In the genomic region with DNA sequence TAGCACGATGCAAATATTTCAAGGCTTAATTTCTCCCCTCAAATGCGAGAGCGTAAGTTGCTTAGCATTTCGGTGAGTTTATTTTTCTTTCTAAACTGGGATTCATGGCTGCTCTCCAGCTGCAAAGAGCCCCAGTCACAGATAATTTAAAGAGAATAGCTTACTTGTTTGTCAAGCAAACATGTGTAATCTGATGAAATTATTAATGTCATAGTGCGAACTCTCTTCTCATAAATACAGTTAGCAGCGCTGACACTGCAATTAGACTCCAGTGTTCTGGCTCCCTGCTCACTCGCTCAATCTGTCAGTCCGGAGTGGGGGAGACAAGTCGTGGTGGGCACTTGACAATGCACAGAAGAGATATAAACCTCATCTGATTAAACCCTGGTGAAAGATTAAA, we compare ENCODE assay signal across 15 mouse cellular contexts.
A peak's percentile ranks its signal among the peaks of the same experiment; 100 is the strongest.
DNase-seq lines count a peak whose midpoint lies in the region; ATAC-seq and TF ChIP-seq lines count a peak whose summit lies in the region.
"Had no signal": no experiment of that assay in that cellular context is flagged by ENCODE, and none has a peak within 500 bp of the region (broad histone marks: within the 10 kb centered on the region; RNA-seq: fewer than 3 reads in every experiment).

No protein-coding gene starts in this region.

- intact Hi-C loops in gastrocnemius, adult 2 months (cut with DNase I), result no loop called here

- no peaks in the 10 kb centered on the region for H3K27me3 ChIP-seq in kidney, adult 2 months (replicated peaks; ENCODE audit: control insufficient read depth, insufficient read depth, low read length)
- no peaks in the 10 kb centered on the region for H3K27me3 ChIP-seq in lung, embryonic 16.5 days (ENCODE audit: control insufficient read depth, insufficient read depth, low read depth, low read length)
- no peaks in the 10 kb centered on the region for H3K27me3 ChIP-seq in stomach, embryonic 14.5 days (ENCODE audit: control insufficient read depth, insufficient read depth, low read length)
- H3K27me3 ChIP-seq: forebrain, embryonic 15.5 days; liver, embryonic 15.5 days had no signal

- no peaks in the 10 kb centered on the region for H3K36me3 ChIP-seq in kidney, adult 2 months (ENCODE audit: control insufficient read depth, insufficient read depth, low read length)
- H3K36me3 ChIP-seq in lung, embryonic 16.5 days (ENCODE audit: control insufficient read depth, insufficient read depth, low read length), result no peaks in the 10 kb centered on the region
- no peaks in the 10 kb centered on the region for H3K36me3 ChIP-seq in stomach, embryonic 14.5 days (ENCODE audit: control insufficient read depth, insufficient read depth, low read length)
- H3K36me3 ChIP-seq: forebrain, embryonic 15.5 days; liver, embryonic 15.5 days had no signal

- ATAC-seq in lung, embryonic 16.5 days (ENCODE audit: low read depth), result peak; percentile 67
- no peak for ATAC-seq in stomach, embryonic 14.5 days (ENCODE audit: insufficient number of reproducible peaks, insufficient read depth, low FRiP score, low read depth)
- ATAC-seq: forebrain, embryonic 15.5 days had no signal

- 33% methylated on average over 9 of the region's 9 CpGs for WGBS in kidney, adult 2 months
- WGBS in lung, embryonic 16.5 days, result 37% methylated on average over 9 of the region's 9 CpGs
- WGBS in stomach, embryonic 14.5 days, result 30% methylated on average over 9 of the region's 9 CpGs

- DNase-seq in gastrocnemius, adult 2 months, result no peak
- DNase-seq in gastrocnemius, adult 18-20 months (ENCODE audit: low spot score), result no peak
- DNase-seq in kidney, adult 2 months, result no peak
- DNase-seq in kidney, adult 8-10 months, result no peak
- no peak for DNase-seq in lung, postnatal 10 days
- DNase-seq in spleen, postnatal 36 days (ENCODE audit: low spot score in 2 of 2), result no peak
- DNase-seq: adrenal gland, postnatal 14 days; cerebellum, postnatal 36 days; gastrocnemius, postnatal 14 days; left cerebral cortex, postnatal 4 days; thymus, adult 18-20 months had no signal

- H3K4me2 ChIP-seq in lung, embryonic 16.5 days (ENCODE audit: low read depth, low read length), result peak overlapping the region; percentile 45
- 0 out of 2 replicates have a peak overlapping the region, but pooled peaks have one; percentile 12 for H3K4me2 ChIP-seq in stomach, embryonic 14.5 days (replicated peaks; ENCODE audit: low read depth, low read length)
- H3K4me2 ChIP-seq: forebrain, embryonic 15.5 days; liver, embryonic 15.5 days had no signal

- no peak for TF ChIP-seq CTCF in gastrocnemius, adult 2 months (IDR thresholded peaks at IDR 0.05)
- no peak for TF ChIP-seq CTCF in kidney, adult 2 months (conservative IDR thresholded peaks at IDR 0.05; ENCODE audit: insufficient read depth, insufficient read length, low read depth, low read length)

- peaks cover 6% of the 10 kb centered on the region for H3K4me1 ChIP-seq in kidney, adult 2 months (ENCODE audit: control insufficient read depth, insufficient read depth, low read length)
- H3K4me1 ChIP-seq in lung, embryonic 16.5 days (replicated peaks; ENCODE audit: control insufficient read depth, insufficient read depth, low read length), result peaks cover 8% of the 10 kb centered on the region
- H3K4me1 ChIP-seq in stomach, embryonic 14.5 days (ENCODE audit: control insufficient read depth, insufficient read depth, low read length), result 0 out of 2 replicates have a peak, but pooled peaks cover 5% of the 10 kb centered on the region
- H3K4me1 ChIP-seq: liver, embryonic 15.5 days had no signal

- no peak overlapping the region for H3K9ac ChIP-seq in lung, embryonic 16.5 days (ENCODE audit: low read length)
- no peak overlapping the region for H3K9ac ChIP-seq in stomach, embryonic 14.5 days (replicated peaks; ENCODE audit: low read depth, low read length)
- H3K9ac ChIP-seq: forebrain, embryonic 15.5 days; liver, embryonic 15.5 days had no signal

- H3K27ac ChIP-seq in gastrocnemius, adult 2 months, result no peak overlapping the region
- no peak overlapping the region for H3K27ac ChIP-seq in kidney, adult 2 months (ENCODE audit: insufficient read depth, low read depth, low read length)
- H3K27ac ChIP-seq in lung, embryonic 16.5 days (ENCODE audit: low read length), result no peak overlapping the region; the same call in 1 of the 2 replicates
- no peak overlapping the region for H3K27ac ChIP-seq in stomach, embryonic 14.5 days (ENCODE audit: low read length)
- H3K27ac ChIP-seq: forebrain, embryonic 15.5 days; liver, embryonic 15.5 days had no signal

- peak overlapping the region; percentile 32 for H3K4me3 ChIP-seq in gastrocnemius, adult 2 months
- 0 out of 2 replicates have a peak overlapping the region, but pooled peaks have one; percentile 10 for H3K4me3 ChIP-seq in kidney, adult 2 months (ENCODE audit: insufficient read depth, low read depth, low read length)
- no peak overlapping the region for H3K4me3 ChIP-seq in lung, embryonic 16.5 days (ENCODE audit: low read length)
- no peak overlapping the region for H3K4me3 ChIP-seq in stomach, embryonic 14.5 days (ENCODE audit: low read depth, low read length)
- H3K4me3 ChIP-seq: forebrain, embryonic 15.5 days; liver, embryonic 15.5 days had no signal

- no peak for TF ChIP-seq POLR2A in kidney, adult 2 months (IDR thresholded peaks at IDR 0.05; ENCODE audit: low read depth, low read length)

- H3K9me3 ChIP-seq in lung, embryonic 16.5 days (ENCODE audit: control insufficient read depth, low read length), result no peaks in the 10 kb centered on the region
- H3K9me3 ChIP-seq in stomach, embryonic 14.5 days (ENCODE audit: control insufficient read depth, low read depth, low read length), result no peaks in the 10 kb centered on the region
- H3K9me3 ChIP-seq: forebrain, embryonic 15.5 days; liver, embryonic 15.5 days had no signal

Comparison
In these comparisons a context has a peak if more than half of its experiments do, and no peak if none do; other contexts are left out.
1. H3K4me3 ChIP-seq: peak in gastrocnemius, adult 2 months (single experiment) and kidney, adult 2 months (single experiment); none in lung, embryonic 16.5 days (single experiment) and stomach, embryonic 14.5 days (single experiment).